Mouse (Mus musculus): ENCODE measurements around the gene C2cd3. TPM values are rescaled to one million over a fixed set of nuclear protein-coding genes. Genes with fewer than 3 reads are reported as not detected.

Gene C2cd3
- polyA plus RNA-seq, 1 experiment from 2014 or later, result 8.7 TPM

DNA sequence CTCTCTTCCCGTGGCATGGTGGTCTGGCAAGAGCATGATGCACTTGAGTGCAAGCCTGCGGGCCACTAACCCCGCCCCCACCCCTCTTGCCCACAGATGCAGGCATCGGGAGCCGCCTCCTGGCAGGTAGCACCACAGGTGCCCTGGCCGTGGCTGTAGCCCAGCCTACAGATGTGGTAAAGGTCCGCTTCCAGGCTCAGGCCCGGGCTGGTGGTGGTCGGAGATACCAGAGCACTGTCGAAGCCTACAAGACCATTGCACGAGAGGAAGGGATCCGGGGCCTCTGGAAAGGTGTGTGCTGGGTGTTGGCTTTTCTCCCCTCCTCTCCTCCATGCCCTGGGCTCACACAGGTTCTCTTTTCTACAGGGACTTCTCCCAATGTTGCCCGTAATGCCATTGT lies 125.9 kb downstream of the C2cd3 start:
- Histone ChIP-seq H3K9ac (no peak overlapping the region), H3K4me2 (peak overlapping the region; percentile 93), H3K4me1 (replicated peaks) (peaks cover 85% of the 10 kb centered on the region), H3K9me3 (replicated peaks) (no peaks in the 10 kb centered on the region), H3K27me3 (no peaks in the 10 kb centered on the region), H3K27ac (replicated peaks) (peak overlapping the region; percentile 93; the same call in 1 of the 2 replicates), H3K36me3 (replicated peaks) (peaks cover 69% of the 10 kb centered on the region), H3K4me3 (replicated peaks) (0 out of 2 replicates have a peak overlapping the region, but pooled peaks have one; percentile 79)
- ATAC-seq (ENCODE audit: insufficient read depth), result no peak
- 88% methylated on average over 13 of the region's 13 CpGs for WGBS (ENCODE audit: insufficient replicate concordance)

DNA sequence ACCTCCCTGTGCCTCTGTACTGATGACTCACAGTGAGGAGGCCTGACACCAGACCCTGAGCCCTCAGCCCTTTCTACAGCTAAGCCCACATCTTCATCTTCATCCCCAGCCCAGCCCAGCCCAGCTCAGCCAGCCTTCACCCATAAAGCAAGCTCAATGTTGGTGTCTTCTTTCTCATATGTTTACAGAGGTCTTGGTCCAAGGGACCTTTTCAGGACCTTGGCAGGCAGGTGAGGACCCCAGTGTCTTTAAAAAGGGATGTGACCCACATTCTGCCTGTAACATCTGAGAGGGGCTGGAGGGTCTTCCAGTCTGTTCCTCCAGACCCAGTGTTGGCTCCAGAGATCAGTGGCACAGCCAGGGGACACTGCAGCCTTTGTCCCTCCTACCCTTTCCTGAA lies 127.4 kb downstream of the C2cd3 start:
- Histone ChIP-seq H3K4me3 (replicated peaks) (no peak overlapping the region), H3K4me1 (replicated peaks) (peaks cover 99% of the 10 kb centered on the region), H3K27me3 (no peaks in the 10 kb centered on the region), H3K27ac (replicated peaks) (peak overlapping the region; percentile 85), H3K4me2 (no peak overlapping the region), H3K9me3 (replicated peaks) (no peaks in the 10 kb centered on the region), H3K36me3 (replicated peaks) (peaks cover 63% of the 10 kb centered on the region), H3K9ac (no peak overlapping the region)
- ATAC-seq (ENCODE audit: insufficient read depth), result no peak

DNA sequence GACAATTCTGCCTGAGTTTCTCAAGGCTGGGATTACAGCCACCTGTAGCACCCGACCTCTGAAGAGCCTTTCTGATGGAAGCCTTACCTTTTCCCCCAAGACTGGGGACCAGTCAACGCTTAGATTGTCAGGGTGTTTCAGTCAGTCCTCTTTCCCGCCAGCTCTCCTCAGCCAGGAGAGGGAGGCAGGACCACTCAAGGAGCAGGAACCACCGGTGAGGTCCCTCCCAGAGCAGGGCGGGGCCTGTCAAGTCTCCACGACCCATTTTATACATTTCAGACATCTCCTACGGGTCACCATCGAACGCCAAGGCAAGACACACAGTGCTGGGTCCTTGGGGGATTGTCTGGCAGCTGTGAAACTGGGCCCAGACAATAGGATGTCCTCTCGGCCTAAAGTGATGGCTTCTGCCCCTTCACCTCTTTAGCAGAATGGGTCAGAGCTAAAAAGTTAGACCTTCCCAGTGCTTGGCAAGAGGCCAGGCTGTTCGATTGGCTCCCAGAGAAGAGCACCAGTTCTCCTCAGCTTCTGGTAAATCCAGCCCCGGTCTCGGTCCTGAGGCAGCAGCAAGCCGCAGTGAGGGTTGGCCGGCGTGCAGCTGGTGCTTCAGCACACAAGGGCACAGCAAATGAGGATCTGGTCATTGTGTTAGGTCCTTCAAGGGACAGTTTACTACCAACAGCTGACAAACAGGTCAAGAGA lies 128.4 kb downstream of the C2cd3 start:
- peak overlapping the region; percentile 85 for H3K27ac ChIP-seq (replicated peaks)
- H3K36me3 ChIP-seq (replicated peaks), result peaks cover 54% of the 10 kb centered on the region
- peaks cover 98% of the 10 kb centered on the region for H3K4me1 ChIP-seq (replicated peaks)
- H3K9ac ChIP-seq, result no peak overlapping the region
- no peak overlapping the region for H3K4me3 ChIP-seq (replicated peaks)
- no peaks in the 10 kb centered on the region for H3K27me3 ChIP-seq
- ATAC-seq (ENCODE audit: insufficient read depth), result no peak
- H3K4me2 ChIP-seq, result no peak overlapping the region
- H3K9me3 ChIP-seq (replicated peaks), result no peaks in the 10 kb centered on the region
- 62% methylated on average over 16 of the region's 16 CpGs for WGBS (ENCODE audit: insufficient replicate concordance)

DNA sequence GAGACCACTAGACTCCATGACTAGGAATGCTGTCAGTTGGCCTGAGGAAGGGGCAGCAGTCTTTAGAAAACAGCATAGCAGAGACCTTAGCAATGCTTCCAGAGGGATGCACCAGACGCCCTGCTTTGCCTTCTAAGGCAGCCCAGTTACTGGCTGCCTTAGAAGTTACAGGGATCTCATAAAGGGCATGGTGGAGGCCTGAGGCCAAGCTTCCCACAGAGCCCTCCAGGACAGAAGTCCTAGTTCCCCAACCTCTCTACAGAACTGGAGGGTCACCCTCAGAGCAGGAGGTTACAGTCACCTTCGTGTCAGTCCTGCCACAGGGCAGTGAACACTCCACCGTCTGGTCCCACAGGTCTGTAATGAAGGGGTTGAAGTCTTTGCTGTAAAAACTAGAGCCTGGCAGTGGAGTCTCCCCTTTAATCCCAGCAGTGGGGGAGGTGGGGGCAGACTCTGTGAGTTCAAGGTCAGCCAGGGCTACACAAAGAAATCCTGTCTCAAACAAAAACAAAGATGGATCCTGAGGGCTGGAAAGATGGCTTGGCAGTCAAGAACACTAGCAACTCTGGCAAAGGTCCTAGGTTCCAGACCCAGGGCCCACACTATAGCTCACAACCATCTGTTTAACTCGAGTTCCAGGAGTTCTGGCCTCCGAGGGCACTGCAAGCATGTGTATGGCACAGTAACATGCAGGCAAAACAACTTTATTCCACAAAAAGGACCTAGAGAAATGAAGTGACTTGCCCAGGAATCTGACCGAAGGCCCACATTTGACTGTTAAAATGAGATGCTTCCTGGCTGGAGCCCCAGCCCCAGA lies 129.2 kb downstream of the C2cd3 start:
- Histone ChIP-seq H3K27me3 (no peaks in the 10 kb centered on the region), H3K4me1 (replicated peaks) (peaks cover 91% of the 10 kb centered on the region), H3K4me2 (no peak overlapping the region), H3K27ac (replicated peaks) (peak overlapping the region; percentile 85), H3K9ac (peak overlapping the region; percentile 3; the same call in 1 of the 2 replicates), H3K36me3 (replicated peaks) (peaks cover 45% of the 10 kb centered on the region), H3K9me3 (replicated peaks) (no peaks in the 10 kb centered on the region), H3K4me3 (replicated peaks) (no peak overlapping the region)
- ATAC-seq (ENCODE audit: insufficient read depth), result peak; percentile 17
- WGBS (ENCODE audit: insufficient replicate concordance), result 52% methylated on average over 6 of the region's 6 CpGs

DNA sequence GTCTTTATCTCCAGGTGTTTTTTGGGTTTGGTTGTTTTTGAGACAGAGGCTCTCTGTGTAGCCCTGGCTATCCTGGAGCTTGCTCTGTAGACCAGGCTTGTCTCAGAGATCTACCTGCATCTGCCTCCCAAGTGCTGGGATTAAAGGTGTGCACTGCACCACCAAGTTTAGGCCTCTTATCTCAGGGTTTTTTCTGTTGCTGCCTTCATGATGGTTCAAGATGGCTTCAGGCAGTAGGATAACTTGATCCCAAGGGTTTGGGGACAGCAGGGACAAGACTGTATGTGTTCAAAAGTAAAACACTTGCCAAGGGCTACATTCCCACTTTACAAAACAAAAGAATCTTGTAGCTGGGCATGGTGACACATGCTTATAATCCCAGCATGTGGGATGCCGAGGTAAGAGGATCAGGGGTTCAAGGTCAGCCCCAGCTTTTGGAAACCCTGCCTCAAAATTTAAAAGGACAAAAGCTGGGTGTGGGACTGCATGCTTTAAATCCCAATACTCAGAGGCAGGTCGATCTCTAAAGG lies 129.9 kb downstream of the C2cd3 start:
- H3K27me3 ChIP-seq, result no peaks in the 10 kb centered on the region
- H3K4me2 ChIP-seq, result no peak overlapping the region
- no peak overlapping the region for H3K4me3 ChIP-seq (replicated peaks)
- H3K4me1 ChIP-seq (replicated peaks), result peaks cover 84% of the 10 kb centered on the region
- H3K9ac ChIP-seq, result 0 out of 2 replicates have a peak overlapping the region, but pooled peaks have one; percentile 8
- no peaks in the 10 kb centered on the region for H3K9me3 ChIP-seq (replicated peaks)
- WGBS (ENCODE audit: insufficient replicate concordance), result 48% methylated on average over 2 of the region's 2 CpGs
- no peak for ATAC-seq (ENCODE audit: insufficient read depth)
- peak overlapping the region; percentile 85 for H3K27ac ChIP-seq (replicated peaks)
- peaks cover 39% of the 10 kb centered on the region for H3K36me3 ChIP-seq (replicated peaks)

DNA sequence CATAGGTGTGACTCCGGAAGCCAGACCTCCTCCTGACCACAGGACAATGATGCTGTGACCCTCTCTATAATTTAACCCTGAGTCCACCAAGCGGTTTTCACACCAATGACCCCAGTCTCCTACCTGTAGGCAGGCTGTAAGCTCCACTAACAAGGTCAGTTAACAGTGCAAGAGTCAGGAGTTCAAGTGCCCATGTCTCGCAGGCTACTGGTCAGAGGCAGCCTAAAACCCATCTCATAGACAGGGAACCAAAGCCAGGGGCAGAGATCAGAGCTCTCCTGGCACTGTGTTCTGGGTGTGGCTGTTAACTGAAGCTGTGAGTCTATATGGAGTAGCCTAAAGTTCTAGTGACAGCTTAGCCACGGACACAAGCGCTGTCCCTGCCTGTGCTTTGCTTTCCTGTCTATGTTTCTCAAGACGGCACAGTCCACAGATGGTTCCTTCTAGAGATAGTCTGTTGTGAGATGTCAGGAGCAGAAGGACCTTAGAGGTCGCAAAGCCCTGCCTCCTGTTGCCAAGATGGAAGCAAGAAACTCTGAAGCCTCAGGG lies 130.4 kb downstream of the C2cd3 start:
- H3K4me1 ChIP-seq (replicated peaks), result peaks cover 79% of the 10 kb centered on the region
- H3K9ac ChIP-seq, result peak overlapping the region; percentile 8; the same call in 1 of the 2 replicates
- H3K9me3 ChIP-seq (replicated peaks), result no peaks in the 10 kb centered on the region
- H3K4me3 ChIP-seq (replicated peaks), result no peak overlapping the region
- WGBS (ENCODE audit: insufficient replicate concordance), result 43% methylated on average over 7 of the region's 7 CpGs
- peak overlapping the region; percentile 85 for H3K27ac ChIP-seq (replicated peaks)
- no peak overlapping the region for H3K4me2 ChIP-seq
- peaks cover 33% of the 10 kb centered on the region for H3K36me3 ChIP-seq (replicated peaks)
- ATAC-seq (ENCODE audit: insufficient read depth), result peak; percentile 17
- peaks cover 2% of the 10 kb centered on the region; the same call in 1 of the 2 replicates for H3K27me3 ChIP-seq

DNA sequence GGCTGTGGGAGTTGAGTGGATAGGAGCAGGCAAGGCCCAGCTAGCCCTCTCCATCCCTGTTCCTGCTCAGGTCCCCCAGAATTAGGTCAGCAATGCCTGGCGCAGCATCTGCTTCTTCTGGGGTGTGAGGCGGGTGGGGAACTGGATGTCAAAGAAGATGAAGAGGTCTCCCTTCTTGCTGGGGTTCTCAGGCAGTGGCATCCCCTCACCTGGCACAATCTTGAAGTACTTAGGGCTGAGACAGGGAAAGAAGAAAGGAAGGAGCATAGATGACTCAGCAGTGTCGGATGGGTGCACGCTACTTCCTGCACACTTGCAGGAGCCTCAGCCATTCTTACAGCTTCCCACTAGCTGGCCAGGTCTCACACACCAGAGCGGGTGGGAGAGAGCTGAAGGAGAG lies 131.0 kb downstream of the C2cd3 start:
- peak; percentile 5 for ATAC-seq (ENCODE audit: insufficient read depth)
- peaks cover 73% of the 10 kb centered on the region for H3K4me1 ChIP-seq (replicated peaks)
- no peak overlapping the region for H3K4me3 ChIP-seq (replicated peaks)
- WGBS (ENCODE audit: insufficient replicate concordance), result 23% methylated on average over 5 of the region's 5 CpGs
- H3K9ac ChIP-seq, result 0 out of 2 replicates have a peak overlapping the region, but pooled peaks have one; percentile 8
- H3K27me3 ChIP-seq, result peaks cover 7% of the 10 kb centered on the region
- H3K36me3 ChIP-seq (replicated peaks), result peaks cover 27% of the 10 kb centered on the region
- peak overlapping the region; percentile 85 for H3K27ac ChIP-seq (replicated peaks)
- H3K9me3 ChIP-seq (replicated peaks), result no peaks in the 10 kb centered on the region
- H3K4me2 ChIP-seq, result no peak overlapping the region

DNA sequence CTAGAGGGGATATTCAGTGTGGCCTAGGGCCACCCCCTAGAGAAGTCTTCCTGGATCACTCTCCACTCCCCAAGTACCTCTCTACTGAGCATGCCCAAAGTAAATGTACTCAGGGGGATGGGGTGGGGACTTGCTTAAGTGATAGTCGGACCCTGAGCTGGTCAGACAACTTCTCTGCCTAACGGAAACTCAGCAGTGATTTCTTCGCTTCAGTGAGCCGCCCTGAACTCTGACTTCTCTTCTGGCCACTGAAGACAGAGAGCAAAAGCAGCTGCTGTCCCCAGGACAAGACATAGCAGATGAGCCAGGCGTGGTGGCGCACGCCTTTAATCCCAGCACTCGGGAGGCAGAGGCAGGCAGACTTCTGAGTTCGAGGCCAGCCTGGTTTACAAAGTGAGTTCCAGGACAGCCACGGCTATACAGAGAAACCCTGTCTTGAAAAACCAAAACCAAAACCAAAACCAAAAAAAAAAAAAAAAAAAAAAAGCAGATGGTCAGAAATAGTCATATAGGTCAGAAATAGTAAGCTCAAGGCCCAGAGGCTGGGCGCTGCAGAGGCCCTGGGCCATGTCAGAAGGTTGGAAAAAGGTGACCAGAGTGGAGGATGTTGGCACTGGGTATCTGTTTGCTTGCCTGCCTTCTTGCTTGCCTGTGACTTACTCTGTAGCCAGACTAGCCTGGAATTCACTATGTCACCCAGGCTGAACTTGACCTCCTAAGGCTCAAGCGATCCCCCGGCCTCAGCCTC lies 132.9 kb downstream of the C2cd3 start:
- Histone ChIP-seq H3K27ac (replicated peaks) (no peak overlapping the region), H3K9me3 (replicated peaks) (no peaks in the 10 kb centered on the region), H3K4me1 (replicated peaks) (peaks cover 55% of the 10 kb centered on the region), H3K9ac (no peak overlapping the region), H3K36me3 (replicated peaks) (peaks cover 9% of the 10 kb centered on the region), H3K4me2 (no peak overlapping the region), H3K4me3 (replicated peaks) (no peak overlapping the region), H3K27me3 (peaks cover 7% of the 10 kb centered on the region)
- WGBS (ENCODE audit: insufficient replicate concordance), result 74% methylated on average over 13 of the region's 13 CpGs
- no peak for ATAC-seq (ENCODE audit: insufficient read depth)

DNA sequence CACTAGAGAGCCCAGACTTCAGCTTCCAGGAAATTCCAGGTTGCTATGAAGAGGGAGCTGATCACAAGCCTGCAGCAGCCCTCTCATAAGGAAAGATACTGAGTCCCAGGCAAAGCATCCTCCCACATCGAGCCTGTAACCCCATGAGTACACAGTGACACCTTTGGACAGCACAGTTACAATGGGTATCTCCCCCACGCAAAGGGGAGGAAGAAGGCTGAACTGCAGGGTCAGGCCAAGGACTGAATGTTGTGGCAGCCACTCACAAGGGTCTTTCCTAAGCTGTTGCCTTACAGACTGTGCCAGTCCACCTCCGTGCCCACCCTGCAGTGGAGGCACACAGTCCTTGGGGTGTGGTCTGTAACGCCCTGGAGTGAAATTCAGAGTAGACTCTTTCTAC lies 134.5 kb downstream of the C2cd3 start:
- 47% methylated on average over 4 of the region's 4 CpGs for WGBS (ENCODE audit: insufficient replicate concordance)
- no peaks in the 10 kb centered on the region for H3K9me3 ChIP-seq (replicated peaks)
- no peaks in the 10 kb centered on the region for H3K36me3 ChIP-seq (replicated peaks)
- no peak overlapping the region for H3K4me3 ChIP-seq (replicated peaks)
- peaks cover 19% of the 10 kb centered on the region for H3K27me3 ChIP-seq
- no peak for ATAC-seq (ENCODE audit: insufficient read depth)
- H3K27ac ChIP-seq (replicated peaks), result no peak overlapping the region
- no peak overlapping the region for H3K4me2 ChIP-seq
- H3K4me1 ChIP-seq (replicated peaks), result peaks cover 39% of the 10 kb centered on the region
- no peak overlapping the region for H3K9ac ChIP-seq

DNA sequence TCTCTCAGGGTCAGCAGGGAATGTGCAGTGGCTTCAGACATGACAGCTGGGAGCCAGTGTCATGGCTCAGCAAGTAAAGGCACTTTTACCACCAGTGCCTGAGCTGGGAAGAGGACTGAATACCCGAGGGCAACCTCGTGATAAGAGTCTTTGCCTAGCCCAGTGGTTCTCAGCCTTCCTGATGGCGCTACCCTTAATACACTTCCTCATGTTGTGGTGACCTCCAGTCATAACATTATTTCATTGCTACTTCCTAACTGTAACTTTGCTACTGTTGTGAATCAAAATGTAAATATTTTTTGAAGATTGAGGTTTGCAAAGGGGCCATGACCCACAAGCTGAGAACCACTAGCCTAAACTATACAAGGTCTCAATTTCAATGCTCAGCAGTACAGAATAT lies 136.6 kb downstream of the C2cd3 start:
- 16% methylated on average over 3 of the region's 3 CpGs for WGBS (ENCODE audit: insufficient replicate concordance)
- Histone ChIP-seq H3K27ac (replicated peaks) (no peak overlapping the region), H3K9me3 (replicated peaks) (no peaks in the 10 kb centered on the region), H3K4me2 (no peak overlapping the region), H3K4me3 (replicated peaks) (no peak overlapping the region), H3K27me3 (peaks cover 40% of the 10 kb centered on the region), H3K9ac (no peak overlapping the region), H3K4me1 (replicated peaks) (peaks cover 17% of the 10 kb centered on the region), H3K36me3 (replicated peaks) (no peaks in the 10 kb centered on the region)
- ATAC-seq (ENCODE audit: insufficient read depth), result no peak

Measured in liver, embryonic 15.5 days (tissue).